Mouse (Mus musculus) c-Kit-positive CD71-negative TER-119-negative erythroid progenitor cells, embryonic 14.5 days (primary cell): ENCODE measurements around the gene Msh5.
"Not testable (repeated sequence)": the region's sequence is repeated elsewhere in the genome, so short reads cannot be mapped to it uniquely, and the experiment has no call there.

Source experiments
- DNase-seq: peaks from one replicate; pipeline ENCODE4 v3.0.0-alpha.2; 2013; ENCODE audit warnings: low read depth

The Msh5 gene

DNA sequence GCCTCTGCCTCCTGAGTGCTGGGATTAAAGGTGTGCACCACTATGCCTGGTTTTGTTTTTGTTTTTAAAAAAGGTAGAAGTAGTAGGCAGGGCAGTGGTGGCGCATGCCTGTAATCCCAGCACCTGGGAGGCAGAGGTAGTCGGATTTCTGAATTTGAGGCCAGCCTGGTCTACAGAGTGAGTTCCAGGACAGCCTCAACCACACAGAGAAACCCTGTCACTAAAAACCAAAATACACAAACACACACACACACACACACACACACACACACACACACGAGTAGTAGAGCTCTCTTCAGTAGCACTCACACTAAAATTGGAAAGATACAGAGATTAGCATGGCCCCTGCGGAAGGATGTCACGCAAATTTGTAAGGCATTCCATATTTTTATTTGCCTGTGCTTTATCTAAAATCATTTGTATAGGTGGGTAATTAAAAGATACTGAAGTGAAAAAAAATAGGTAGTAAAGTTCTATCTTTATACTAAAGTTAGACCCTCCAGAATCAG, 2.4 kb upstream of the Msh5 start:
- DNase-seq: no peak

DNA sequence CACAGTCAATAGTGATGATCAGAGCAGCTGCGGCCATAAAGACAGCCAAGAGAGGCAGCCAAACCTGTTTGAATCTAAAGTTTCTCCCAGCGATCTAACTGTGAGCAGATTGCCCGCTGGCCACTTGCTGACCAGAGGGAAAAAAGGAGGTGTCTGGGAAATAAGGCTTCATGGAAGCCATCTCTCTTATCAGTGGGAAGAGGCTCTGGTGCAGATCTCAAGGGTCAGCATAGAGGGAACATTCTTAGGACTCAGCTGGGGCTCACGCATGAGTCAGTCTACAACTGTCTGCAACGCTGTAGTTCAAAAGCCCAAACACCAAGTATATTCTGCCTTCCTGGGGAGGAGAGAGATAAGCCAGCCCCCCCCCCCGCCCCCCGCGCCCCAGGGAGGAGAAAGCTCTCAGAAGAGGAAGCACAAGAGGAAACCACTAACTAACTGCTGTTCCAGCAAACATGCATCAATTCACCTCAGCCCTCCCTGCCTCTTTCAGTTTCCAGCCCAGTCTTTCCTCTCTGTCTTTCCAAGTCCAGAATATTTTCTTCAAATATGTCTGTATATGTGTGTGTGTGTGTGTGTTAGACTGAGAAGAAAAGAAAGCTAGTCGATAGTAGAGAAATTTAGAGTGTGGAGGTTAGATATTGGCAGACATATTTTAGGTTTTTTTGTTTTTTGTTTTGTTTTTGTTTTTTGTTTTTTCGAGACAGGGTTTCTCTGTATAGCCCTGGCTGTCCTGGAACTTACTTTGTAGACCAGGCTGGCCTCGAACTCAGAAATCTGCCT, 1.8 kb upstream of the Msh5 start:
- DNase-seq: no peak

DNA sequence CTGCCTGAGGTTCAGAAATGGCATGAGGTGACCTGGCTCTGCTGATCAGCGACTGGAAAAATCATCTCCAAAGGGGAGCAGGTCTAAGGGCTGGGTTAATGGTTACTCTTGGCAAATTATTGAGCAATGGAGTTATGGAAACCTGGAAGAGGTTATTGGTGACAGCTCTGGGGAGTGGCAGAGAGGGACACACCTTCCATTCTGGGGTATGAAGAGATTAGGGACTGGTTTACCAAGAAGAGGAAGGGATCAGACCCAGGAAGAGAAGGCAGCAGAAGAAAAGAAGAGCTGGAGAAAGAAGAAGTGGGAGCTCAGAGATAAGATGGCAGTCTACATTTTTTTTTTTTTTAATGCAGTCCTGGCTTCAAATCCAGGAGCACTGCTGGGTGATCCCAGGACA, 1.1 kb upstream of the Msh5 start:
- DNase-seq: no peak

DNA sequence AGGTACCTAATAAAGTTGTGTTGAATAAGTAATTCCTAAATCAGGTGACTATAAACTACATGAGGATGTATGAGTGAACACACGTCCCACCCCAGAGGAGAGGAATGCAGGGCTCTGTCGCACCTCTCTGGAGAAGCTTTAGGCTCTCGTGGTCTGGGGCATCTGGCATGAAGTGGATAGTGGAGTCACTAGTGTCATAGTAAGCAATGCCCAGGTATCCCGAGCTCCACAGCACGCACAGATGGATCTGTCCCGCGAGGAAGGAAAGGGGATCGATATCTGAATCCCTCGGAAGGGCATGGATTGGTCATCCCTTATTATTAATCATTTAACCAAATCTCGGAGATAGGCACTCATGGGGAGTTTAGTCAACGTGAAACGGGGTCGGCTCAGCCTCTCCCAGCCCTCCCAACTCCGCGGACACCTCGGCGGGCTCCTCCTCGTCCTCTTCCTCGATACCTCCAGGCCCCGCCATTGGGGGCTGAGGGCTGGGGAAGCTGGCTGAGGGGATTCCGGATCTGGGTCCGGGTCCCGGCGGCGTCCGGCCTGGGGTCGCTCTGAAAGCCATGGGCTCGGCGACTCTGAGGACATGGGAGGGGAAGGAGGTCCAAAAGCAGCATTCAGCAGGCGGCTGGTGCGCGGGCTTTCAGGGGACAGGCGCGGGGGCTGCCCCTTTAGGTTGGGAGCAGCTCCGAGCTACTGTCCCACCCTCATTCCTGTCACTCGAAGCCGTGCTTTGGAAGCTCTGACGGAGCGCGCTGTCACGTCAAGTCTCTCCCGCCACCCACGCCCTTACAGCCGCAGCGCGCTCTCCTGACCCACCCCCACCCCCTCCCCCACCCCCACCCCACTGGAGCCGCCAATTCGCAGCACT, 501 bp downstream of the Msh5 start:
- DNase-seq: no peak

DNA sequence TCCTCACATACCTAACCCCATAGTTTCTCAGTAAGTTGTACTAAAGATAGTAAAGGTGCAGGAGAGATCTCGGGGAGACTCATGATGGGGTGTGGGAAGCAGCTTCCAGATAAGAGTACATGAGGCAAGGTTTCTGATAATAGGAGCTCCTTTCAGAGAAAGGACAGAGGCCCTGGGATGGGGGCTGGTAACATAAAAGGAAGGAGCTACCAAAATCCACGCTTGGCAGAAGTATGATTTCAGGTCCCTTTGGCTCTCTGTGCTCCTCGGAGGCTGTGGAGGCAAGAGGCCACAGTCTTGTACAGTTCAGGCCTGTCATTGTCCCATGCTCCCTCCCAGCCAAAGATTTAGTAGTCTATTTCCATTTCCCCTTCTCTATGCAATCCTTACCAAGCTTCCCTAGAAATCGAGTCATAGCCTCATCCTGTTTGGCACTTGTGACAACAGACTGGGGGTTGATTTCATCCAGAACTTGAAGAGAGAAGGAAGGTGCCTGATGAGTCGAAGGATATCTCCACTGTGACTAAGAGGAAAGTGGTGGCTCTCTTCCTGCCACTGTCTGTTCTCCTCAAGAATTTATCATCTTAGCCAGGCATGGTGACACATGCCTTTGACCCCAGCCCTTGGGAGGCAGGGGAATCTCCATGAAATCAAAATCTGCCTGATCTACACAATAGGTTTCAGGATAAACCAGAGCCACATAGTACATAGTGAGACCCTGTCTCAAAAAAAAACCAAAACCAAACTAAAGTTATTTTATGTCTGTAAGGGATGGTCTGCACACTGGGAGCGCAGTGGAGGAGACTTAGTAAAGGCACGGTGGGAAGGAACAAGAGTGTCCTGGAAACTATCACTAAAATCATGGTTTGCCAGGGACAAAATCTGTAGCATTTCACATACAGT, 1.4 kb downstream of the Msh5 start:
- no peak for DNase-seq

DNA sequence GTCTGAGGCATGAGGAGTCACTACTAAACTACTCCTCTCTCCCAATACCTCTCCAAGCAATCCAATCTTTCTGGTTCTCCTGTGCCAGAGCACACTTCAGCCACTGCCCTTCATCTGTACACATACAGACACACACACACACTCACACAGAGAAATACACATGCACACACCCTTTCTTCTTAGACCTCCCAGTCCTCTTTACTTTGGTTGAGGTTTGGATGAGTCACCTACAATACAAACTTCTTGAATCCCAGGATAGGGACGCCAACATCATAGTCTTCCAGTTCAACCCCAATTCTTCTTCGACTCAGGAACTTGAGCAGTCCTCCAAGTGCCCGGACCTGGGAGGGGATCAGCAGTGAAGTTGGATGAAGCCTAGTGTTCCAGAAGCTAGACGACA, 2.8 kb downstream of the Msh5 start:
- DNase-seq: no peak

DNA sequence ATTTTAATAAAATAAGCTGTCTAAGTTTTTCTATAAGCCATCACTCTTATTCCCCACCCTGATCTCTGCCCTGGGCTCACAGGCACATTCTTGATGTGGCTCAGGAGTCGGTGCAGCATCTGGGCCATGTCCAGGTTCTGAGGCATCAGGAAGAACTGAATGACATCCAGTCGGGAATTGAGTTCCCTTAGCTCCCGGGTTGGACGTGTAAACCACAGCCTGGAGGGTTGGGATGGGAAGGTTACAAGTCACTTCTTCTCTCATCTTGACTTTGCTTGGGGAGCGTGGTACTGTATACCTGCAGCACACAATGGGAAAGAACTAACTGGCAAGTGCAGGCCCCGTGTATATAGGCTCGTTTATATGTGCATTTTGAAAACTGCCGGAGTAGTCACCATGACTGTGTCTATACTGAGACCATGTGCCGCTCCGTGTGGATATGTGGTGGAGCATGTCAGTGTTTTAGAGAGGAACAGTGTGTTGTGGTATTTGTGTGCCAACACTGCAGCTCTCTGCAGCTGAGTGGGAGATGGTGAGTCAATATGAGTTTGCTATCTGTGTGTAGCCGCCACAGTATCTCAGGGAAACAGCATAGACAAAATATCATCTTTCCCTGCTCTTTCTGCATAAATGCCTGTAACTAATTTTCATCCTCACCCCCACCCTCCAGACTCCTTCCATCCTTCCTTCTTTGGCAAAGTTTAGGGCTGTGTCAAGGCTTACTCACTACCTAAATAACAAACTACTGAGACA, 7.2 kb downstream of the Msh5 start:
- DNase-seq: no peak

DNA sequence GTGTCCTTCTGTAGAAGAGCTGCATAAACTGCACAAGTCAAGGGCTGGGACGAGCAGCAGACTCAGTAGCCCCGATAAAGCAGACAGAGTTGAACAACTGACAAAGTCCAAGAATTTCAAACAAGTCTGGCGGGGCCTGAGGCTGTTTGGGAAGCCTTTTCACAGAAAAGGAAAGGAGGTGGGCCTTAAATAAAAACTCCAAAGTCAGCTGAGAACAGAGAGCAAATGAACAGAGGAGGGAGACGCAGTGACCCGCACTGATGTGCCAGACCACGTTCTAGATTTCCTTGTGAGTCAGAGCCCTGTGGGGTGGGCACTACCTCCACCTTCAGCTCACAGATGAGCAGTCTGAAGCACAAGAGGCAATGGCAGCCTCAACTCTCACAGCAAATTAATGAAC, 11.6 kb downstream of the Msh5 start:
- no peak for DNase-seq

DNA sequence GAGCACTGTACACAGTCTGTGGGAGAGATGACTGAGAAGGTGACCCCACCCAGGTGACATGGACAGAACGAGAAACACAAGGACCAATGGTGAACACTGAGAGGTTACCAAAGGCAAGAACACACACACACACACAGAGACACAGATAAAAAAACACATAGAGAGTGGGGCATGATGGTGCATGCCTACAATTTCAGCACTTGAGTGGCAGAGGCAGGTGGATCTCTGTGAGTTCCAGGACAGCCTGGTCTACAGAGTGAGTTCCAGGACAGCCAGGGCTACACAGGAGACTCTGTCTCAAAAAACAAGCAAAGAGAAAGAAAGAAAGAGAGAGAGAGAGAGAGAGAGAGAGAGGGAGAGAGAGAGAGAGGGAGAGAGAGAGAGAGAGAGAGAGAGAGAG, 12.8 kb downstream of the Msh5 start:
- not testable (repeated sequence) for DNase-seq

DNA sequence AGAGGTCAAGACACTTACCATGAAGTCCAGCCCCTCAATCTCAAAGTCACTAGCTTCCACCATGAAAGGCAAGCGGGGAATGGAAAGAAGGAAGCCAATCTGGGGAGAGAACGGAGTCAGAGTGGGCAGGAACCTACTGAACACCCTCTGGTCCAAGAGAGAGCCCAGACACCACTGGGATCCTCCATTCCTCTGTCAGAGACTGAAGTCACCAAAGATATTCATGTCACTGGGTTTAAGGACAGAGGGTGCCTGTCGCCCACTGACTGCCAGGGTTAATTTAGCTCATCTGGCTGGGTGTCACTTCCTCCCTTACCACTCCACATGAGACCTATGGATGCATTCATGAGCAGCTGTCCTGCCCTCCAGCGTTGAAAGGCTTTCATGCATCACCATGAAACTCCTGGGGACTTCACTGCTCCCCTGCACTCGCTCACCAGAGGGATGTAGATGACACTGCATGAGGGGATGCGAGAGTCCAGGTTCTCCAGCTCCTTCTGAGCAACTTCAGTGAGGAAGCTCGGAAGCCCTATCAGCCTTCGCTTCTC, 14.1 kb downstream of the Msh5 start:
- DNase-seq: no peak

DNA sequence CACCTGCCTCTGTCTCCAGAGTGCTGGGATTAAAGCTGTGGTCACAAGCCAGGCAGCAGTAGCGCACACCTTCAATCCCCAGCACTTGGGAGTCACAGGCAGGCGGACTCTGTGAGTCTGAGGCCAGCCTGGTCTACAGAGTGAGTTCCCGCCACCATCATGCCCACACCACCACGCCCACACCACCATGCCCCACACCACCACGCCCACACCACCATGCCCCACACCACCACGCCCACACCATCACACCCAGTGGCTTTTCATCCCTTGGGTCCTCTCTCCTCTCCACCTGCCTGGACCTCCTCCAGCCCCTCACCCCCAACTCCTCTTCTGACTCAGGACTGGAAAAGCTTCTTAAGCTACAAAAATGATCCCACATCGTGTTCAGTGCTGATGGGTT, 14.7 kb downstream of the Msh5 start:
- DNase-seq: no peak

DNA sequence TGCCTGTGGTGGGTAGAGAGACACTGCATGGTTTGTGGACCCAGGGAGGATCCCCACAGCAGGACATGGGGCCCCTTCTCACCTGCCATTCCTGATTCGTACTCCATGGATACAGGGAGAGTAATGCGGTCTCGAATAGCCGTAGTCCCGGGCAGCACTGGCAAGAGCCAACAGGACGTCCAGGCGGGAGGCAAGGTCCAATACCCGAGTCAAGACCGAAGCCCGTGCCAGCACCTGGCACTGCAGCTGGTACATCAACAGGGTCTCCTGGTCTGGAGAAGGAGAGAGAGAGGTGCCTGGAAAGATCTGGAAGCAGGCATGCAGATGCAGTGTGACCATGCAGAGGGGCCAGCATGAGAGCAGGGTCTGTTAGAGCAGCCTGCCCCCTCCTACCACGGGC, 15.3 kb downstream of the Msh5 start:
- DNase-seq: no peak

DNA sequence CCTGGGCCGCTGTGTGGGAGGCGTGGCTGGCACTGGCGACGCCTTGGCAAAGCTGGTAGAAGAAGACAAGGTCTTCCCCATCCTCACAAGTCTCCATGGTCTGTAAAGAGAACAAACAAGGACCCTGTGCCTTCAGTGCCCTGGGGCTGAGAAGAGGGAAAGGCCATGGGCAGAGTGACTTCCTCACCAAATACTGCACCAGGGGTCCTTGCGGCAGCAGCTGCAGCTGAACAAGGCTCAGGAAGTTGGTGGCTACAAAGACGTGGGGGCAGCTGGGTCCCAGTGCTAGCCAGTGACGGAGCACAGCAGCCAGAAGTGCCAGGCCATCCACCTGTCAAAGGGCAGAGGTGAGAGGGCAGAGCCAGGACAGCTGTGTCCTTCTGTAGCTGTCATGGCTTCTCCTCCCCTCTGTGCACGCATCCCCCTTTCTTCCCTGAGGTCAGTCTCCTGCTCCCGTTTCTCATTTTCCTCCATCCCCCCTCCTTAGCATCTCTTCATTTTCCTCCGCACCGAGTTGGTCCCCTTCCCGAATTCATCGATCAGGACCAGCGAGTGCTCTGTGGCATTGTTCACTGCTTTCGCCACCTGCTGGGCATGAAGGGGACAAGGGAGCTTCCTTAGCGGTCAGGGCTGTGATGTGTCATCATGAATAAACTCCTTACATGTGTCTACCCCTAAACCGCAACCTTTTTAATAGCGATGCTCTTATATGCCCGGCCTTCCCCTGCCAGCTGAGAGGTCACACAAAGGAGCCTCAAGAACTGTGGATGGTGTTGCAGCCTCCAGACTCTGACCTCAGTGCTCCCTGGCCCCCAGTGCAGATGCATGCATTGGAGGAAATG, 16.6 kb downstream of the Msh5 start:
- no peak for DNase-seq

DNA sequence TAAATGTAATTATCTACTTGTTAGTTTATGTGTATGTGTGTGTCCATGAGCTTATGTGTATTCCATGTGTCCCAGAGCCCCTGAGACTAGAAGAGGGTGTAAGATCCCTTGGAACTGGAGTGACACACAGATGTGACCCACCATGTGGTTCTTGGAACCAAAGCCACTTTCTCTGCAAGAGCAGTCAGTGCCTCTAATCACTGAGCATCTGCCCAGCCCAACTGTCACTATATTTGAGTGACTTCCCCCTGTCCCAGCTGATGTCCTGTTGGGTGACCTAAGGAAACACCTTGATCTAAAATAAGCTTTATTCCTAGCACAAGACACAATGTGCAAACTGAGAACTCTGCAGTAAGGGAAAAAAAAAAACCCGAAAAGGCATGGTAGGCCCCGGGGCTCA, 18.2 kb downstream of the Msh5 start:
- DNase-seq: no peak

DNA sequence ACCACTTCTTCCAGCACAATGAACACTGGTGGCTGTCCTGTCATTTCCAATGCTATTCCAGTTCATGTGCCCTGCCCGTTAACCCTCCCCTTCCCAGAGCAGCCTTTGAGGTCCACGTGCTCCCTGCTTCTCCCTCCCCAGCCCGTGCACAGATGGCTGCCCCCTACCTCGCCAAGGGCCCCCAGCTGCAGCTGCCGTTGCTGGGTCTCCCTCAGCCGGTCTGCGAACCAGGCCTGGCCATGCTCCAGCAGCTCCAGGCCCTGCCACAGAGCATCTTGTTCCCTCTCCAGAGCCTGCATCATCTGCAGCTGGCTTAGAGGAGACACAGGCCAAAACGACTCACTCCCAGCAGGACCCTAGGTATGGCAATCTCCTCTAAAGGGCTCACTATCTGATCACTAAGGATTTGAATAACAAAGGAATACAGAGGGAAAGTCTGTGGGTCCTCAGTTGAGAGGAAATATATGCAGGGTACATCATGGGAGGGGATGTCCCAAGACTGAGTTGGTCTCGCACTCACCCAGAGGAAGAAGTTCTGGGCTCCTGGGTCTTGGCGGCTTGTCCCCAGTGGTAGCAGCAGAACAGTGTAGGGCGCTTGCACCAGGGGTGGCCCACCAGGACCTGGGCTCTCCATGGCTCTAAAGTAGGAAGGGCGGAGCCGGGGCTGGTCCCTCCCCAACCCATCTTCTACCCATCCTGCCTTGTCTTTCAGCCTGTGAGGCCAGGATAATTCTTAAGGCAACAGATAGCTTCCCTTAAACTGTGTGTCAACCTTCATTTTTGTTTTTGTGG, 19.1 kb downstream of the Msh5 start, which contains the start of gene Sapcd1:
TSS of gene Sapcd1 (minus strand) at position 740 of the 792 bp plus-strand sequence.
- DNase-seq: no peak

DNA sequence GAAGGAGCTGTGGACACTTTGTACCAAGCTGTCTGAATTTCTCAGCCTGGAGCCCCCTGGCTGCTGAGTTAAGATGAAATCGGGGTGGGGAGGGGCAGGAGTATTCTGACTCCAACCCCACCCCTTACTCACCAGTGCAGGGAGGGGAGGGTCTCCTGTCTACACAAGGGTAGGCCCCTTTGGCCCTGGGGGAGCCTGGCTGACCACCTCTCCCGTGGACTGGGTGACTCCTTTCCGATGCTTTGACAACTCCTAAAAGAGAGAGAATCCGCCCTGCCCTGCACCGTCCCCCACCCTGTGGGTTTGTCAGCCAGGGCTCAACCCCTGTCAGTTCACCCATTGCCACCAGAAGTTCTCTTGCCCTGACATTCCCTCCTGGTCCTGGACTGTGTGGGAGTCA, 20.3 kb downstream of the Msh5 start:
- no peak for DNase-seq

DNA sequence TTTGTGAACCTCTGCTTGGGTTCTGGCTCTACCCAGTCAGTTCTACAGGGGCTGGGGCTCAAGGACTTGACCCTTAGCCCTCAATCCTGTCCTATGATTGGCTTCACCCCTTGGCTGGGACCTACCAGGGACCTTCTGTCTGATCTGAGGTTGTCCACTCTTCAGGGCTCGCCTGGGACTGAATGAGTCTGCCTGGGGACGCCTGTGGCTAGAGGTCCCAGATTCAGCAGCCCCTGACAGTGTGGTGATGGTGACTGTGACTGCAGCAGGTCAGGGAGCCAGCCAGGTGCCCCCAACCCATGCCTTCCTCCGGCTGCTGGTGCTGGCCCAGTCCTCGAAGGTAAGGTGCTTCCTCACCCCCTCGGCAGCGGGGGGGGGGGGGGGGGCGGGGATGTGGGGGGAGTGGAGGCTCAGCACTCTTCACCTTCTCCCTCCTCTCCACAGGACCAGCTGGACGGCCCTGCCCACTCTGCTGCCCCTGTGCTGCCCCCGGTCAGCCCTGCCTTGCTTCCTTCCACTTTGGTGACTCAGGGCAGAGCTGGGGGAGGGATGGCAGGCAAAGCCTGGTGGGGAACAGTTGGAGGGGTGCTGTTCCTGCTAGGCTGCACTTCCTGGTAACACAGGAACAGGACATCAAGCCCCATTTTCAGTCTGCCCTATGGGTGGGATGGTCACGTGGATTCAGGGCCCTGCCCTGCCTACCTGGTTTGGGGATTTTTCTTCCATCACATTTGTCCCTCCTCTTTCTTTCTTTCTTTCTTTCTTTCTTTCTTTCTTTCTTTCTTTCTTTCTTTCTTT, 21.7 kb downstream of the Msh5 start:
- DNase-seq: no peak

DNA sequence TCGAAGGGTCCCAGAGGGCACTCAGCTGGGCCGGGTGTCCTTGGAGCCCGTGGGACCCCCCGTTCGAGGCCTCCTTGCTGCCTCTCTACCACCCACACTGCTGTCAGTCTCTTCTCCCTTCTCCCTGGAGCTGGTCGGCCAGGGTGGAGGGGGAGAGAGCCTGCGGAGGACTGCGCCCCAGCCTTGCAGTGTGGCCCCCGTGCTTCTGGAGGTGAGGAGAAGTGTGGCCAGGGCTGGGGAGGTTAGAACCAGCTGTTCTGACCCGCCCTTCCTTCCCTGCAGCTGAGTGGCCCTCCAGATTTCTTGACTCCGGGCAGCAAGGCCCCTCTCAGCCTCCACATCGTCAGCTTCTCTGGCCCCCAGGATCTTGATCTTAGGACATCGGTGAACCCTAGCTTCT, 22.3 kb downstream of the Msh5 start:
- no peak for DNase-seq
